In the genomic region with DNA sequence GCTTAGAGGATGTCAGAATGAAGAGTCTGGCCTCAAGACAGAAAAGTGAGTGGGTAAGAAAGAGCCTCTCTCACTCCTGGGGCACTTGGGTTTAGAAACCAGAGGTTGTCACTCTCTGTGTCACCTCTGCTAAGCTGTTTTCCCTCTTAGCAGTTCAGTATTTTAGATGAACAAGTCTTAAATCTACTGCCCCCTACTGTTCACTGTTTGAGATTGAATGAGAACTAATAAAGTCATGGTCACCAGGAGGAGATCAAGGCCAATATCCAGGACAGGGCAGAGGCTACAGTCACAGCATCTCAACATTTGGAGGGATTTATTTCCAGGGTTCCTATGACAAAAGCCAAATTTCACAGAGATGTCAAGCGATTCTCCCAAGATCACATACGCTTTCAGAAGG, we compare ENCODE assay signal across 9 mouse cellular contexts.
DNase-seq lines count a peak whose midpoint lies in the region; ATAC-seq and TF ChIP-seq lines count a peak whose summit lies in the region.
"Had no signal": no experiment of that assay in that cellular context is flagged by ENCODE, and none has a peak within 500 bp of the region (broad histone marks: within the 10 kb centered on the region; RNA-seq: fewer than 3 reads in every experiment).

No protein-coding gene starts in this region.

- H3K36me3 ChIP-seq in kidney, postnatal 0 days (ENCODE audit: insufficient read depth, low read length) = no peaks in the 10 kb centered on the region
- no peaks in the 10 kb centered on the region for H3K36me3 ChIP-seq in midbrain, embryonic 15.5 days (replicated peaks)
- no peaks in the 10 kb centered on the region for H3K36me3 ChIP-seq in forebrain, embryonic 13.5 days (ENCODE audit: poor library complexity, severe bottlenecking)
- H3K36me3 ChIP-seq in intestine, embryonic 16.5 days (ENCODE audit: control insufficient read depth, insufficient read depth, low read length) = no peaks in the 10 kb centered on the region

- no peak overlapping the region for H3K4me3 ChIP-seq in kidney, postnatal 0 days (replicated peaks; ENCODE audit: low read depth, low read length)
- H3K4me3 ChIP-seq in midbrain, embryonic 15.5 days = no peak overlapping the region
- H3K4me3 ChIP-seq in forebrain, embryonic 13.5 days = no peak overlapping the region
- H3K4me3 ChIP-seq in intestine, embryonic 16.5 days (ENCODE audit: low read length) = no peak overlapping the region

- no peak for ATAC-seq in kidney, postnatal 0 days (replicated peaks; ENCODE audit: low FRiP score, low read depth)
- ATAC-seq in midbrain, embryonic 15.5 days (replicated peaks) = no peak
- ATAC-seq in forebrain, embryonic 13.5 days = no peak
- ATAC-seq in intestine, embryonic 16.5 days = no peak

- H3K27me3 ChIP-seq in kidney, postnatal 0 days (ENCODE audit: insufficient read depth, low read length) = no peaks in the 10 kb centered on the region
- no peaks in the 10 kb centered on the region for H3K27me3 ChIP-seq in midbrain, embryonic 15.5 days (replicated peaks)
- H3K27me3 ChIP-seq in forebrain, embryonic 13.5 days = no peaks in the 10 kb centered on the region
- H3K27me3 ChIP-seq in intestine, embryonic 16.5 days (replicated peaks; ENCODE audit: control insufficient read depth, insufficient read depth, low read length) = no peaks in the 10 kb centered on the region

- 83% methylated on average over 2 of the region's 2 CpGs for WGBS in kidney, postnatal 0 days
- 88% methylated on average over 2 of the region's 2 CpGs for WGBS in midbrain, embryonic 15.5 days
- WGBS in forebrain, embryonic 13.5 days = 83% methylated on average over 2 of the region's 2 CpGs
- 82% methylated on average over 2 of the region's 2 CpGs for WGBS in intestine, embryonic 16.5 days

- H3K9ac ChIP-seq in kidney, postnatal 0 days (ENCODE audit: low read depth, low read length) = no peak overlapping the region
- no peak overlapping the region for H3K9ac ChIP-seq in midbrain, embryonic 15.5 days
- no peak overlapping the region for H3K9ac ChIP-seq in forebrain, embryonic 13.5 days
- H3K9ac ChIP-seq in intestine, embryonic 16.5 days (ENCODE audit: low read depth, low read length) = no peak overlapping the region

- no peaks in the 10 kb centered on the region for H3K9me3 ChIP-seq in kidney, postnatal 0 days (replicated peaks; ENCODE audit: low read length)
- no peaks in the 10 kb centered on the region for H3K9me3 ChIP-seq in midbrain, embryonic 15.5 days
- no peaks in the 10 kb centered on the region for H3K9me3 ChIP-seq in forebrain, embryonic 13.5 days (replicated peaks)
- H3K9me3 ChIP-seq in intestine, embryonic 16.5 days (ENCODE audit: control insufficient read depth, low read length) = no peaks in the 10 kb centered on the region

- H3K4me1 ChIP-seq in kidney, postnatal 0 days (replicated peaks; ENCODE audit: insufficient read depth, low read length) = no peaks in the 10 kb centered on the region
- H3K4me1 ChIP-seq in midbrain, embryonic 15.5 days = peaks cover 49% of the 10 kb centered on the region
- peaks cover 30% of the 10 kb centered on the region for H3K4me1 ChIP-seq in forebrain, embryonic 13.5 days
- peaks cover 12% of the 10 kb centered on the region for H3K4me1 ChIP-seq in intestine, embryonic 16.5 days (ENCODE audit: control insufficient read depth, insufficient read depth, low read length)

- TF ChIP-seq CTCF in kidney, postnatal 0 days (IDR thresholded peaks at IDR 0.05; ENCODE audit: low read depth) = peak; percentile 67

- no peak overlapping the region for H3K27ac ChIP-seq in kidney, postnatal 0 days
- H3K27ac ChIP-seq in midbrain, embryonic 15.5 days = no peak overlapping the region
- H3K27ac ChIP-seq in forebrain, embryonic 13.5 days = no peak overlapping the region
- no peak overlapping the region for H3K27ac ChIP-seq in intestine, embryonic 16.5 days (ENCODE audit: low read length)

- peak; percentile 65 for DNase-seq in kidney, postnatal 0 days (ENCODE audit: low spot score)
- DNase-seq in kidney, postnatal 14 days = no peak
- DNase-seq in NIH3T3 (ENCODE audit: low read depth) = peak; percentile 43
- DNase-seq in c-Kit-positive CD71-positive TER-119-negative erythroid progenitor cells, embryonic 14.5 days (ENCODE audit: low read depth) = peak; percentile 4
- DNase-seq: cerebellum, adult 18-20 months; thymus, postnatal 36 days had no signal

- no peak overlapping the region for H3K4me2 ChIP-seq in kidney, postnatal 0 days (ENCODE audit: low read length)
- H3K4me2 ChIP-seq in midbrain, embryonic 15.5 days = peak overlapping the region; percentile 51
- H3K4me2 ChIP-seq in forebrain, embryonic 13.5 days = no peak overlapping the region
- H3K4me2 ChIP-seq in intestine, embryonic 16.5 days (ENCODE audit: low read depth, low read length) = no peak overlapping the region
